Mouse (Mus musculus) stomach, postnatal 0 days (tissue): ENCODE results near the gene Sox6. TPM values are rescaled to one million over a fixed set of nuclear protein-coding genes. Genes with fewer than 3 reads are reported as not detected.

Experiments used
- ATAC-seq: fragments of 200-750 bp; cut with Nextera tagmentation; 2 replicates; pipeline ENCODE4 v1.8.0; 2017; ENCODE audit not compliant: low FRiP score, low TSS enrichment
- DNase-seq: peaks from one replicate; pipeline ENCODE4 v3.0.0-alpha.2; 2016; ENCODE audit warnings: low spot score
- H3K27ac ChIP-seq: fragments of 300-500 bp; sonication (generic); replicated peaks from 2 replicates; pipeline ENCODE4 v1.5.1; 2014; ENCODE audit warnings: mild to moderate bottlenecking, control low read depth
- H3K27me3 ChIP-seq: fragments of 300-500 bp; sonication (generic); 2 replicates; pipeline ENCODE4 v1.6.1; 2014; ENCODE audit warnings: low read length; ENCODE audit not compliant: control insufficient read depth, insufficient read depth
- H3K36me3 ChIP-seq: fragments of 300-500 bp; sonication (generic); 2 replicates; pipeline ENCODE4 v1.6.1; 2014; ENCODE audit warnings: low read length, mixed read lengths; ENCODE audit not compliant: control insufficient read depth, insufficient read depth
- H3K4me1 ChIP-seq: fragments of 300-500 bp; sonication (generic); replicated peaks from 2 replicates; pipeline ENCODE4 v1.6.1; 2014; ENCODE audit warnings: antibody characterized with exemption; ENCODE audit not compliant: control insufficient read depth, insufficient read depth
- H3K4me2 ChIP-seq: fragments of 300-500 bp; sonication (generic); replicated peaks from 2 replicates; pipeline ENCODE4 v1.6.1; 2014; ENCODE audit warnings: low read depth, mild to moderate bottlenecking, control low read depth, moderate library complexity
- H3K4me3 ChIP-seq: fragments of 300-500 bp; sonication (generic); 2 replicates; pipeline ENCODE4 v1.5.1; 2014; ENCODE audit warnings: low read depth, low read length, control low read depth
- H3K9ac ChIP-seq: fragments of 300-500 bp; sonication (generic); 2 replicates; pipeline ENCODE4 v1.6.1; 2014; ENCODE audit warnings: mild to moderate bottlenecking, low read length, control low read depth, mixed read lengths
- H3K9me3 ChIP-seq: fragments of 300-500 bp; sonication (generic); 2 replicates; pipeline ENCODE4 v1.6.1; 2016; ENCODE audit warnings: low read length; ENCODE audit not compliant: control insufficient read depth
- CTCF ChIP-seq: IDR thresholded peaks from 2 replicates; pipeline ENCODE4 v1.5.1; 2016; ENCODE audit warnings: antibody characterized with exemption, low read depth, mild to moderate bottlenecking, moderate library complexity
- EP300 ChIP-seq: optimal IDR thresholded peaks from 2 replicates; pipeline ENCODE3; 2016; ENCODE audit warnings: antibody characterized with exemption
- WGBS: fragments of 180-500 bp; shearing (Covaris S2); extraction: QIAGEN DNeasy Blood & Tissue Kit; methylation state at CpG from one replicate; pipeline ENCODE4 v1.1.7; 2014; 5-methylcytosine and 5-hydroxymethylcytosine counted together
- polyA plus RNA-seq: library from polyadenylated mRNA; unstranded; fragments of >200 nt; fragmentation: Nextera tagmentation; extraction: Ambion mirVana; gene quantifications from 2 replicates; pipeline ENCODE4 v1.2.1, GENCODE M21; 2015

Gene Sox6
- polyA plus RNA-seq, 1 experiment from 2014 or later = 28.7 TPM

DNA sequence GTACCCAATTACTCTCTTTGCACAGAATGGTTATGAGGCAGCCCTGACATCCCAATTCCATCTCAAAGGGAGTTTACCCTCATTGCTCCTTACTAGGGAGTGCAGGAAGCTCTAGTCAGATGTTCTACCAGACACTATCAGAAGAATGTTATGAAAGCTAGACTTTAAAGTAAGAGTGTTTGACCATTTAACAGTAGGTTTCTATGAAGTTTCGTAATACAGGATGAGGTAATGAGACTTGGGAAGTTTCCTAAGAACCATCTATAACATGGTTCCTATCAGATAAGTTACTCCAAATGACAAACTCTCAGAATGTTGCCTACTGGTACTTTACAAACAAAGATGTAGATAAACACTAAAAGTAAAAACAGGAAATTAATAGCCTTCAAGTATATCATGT lies 123.3 kb downstream of the Sox6 start:
- Histone ChIP-seq H3K27me3 (no peaks in the 10 kb centered on the region), H3K36me3 (no peaks in the 10 kb centered on the region)

DNA sequence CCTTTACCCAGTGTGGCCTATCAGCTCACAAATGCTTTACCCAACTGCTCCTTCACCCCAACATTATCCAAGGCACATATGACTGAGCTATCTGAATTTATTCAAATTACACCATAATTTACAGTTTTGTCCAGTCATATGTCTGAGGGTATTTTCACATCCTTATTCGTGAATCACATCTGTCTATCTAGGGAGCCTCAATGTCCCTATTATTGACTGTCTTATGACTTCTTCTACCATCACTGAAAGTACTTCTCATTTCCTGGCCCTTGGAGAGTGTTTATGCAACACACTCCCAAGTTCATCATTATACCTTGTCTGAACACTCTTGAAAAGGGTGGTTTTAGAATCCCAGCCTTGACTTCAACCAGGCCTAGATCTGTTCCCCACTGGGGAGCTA lies 128.3 kb downstream of the Sox6 start:
- ATAC-seq = no peak

More for the DNA sequence above, 123.3 kb downstream of the Sox6 start:
- no peaks in the 10 kb centered on the region for H3K4me1 ChIP-seq
- ATAC-seq (no peak), DNase-seq (no peak)
- no peak overlapping the region for H3K9ac ChIP-seq
- no peak overlapping the region for H3K27ac ChIP-seq
- WGBS = 96% methylated on average over 1 of the region's 1 CpGs
- no peak overlapping the region for H3K4me3 ChIP-seq
- TF ChIP-seq CTCF = no peak
- TF ChIP-seq EP300 = no peak
- H3K4me2 ChIP-seq = no peak overlapping the region
- H3K9me3 ChIP-seq = no peaks in the 10 kb centered on the region

DNA sequence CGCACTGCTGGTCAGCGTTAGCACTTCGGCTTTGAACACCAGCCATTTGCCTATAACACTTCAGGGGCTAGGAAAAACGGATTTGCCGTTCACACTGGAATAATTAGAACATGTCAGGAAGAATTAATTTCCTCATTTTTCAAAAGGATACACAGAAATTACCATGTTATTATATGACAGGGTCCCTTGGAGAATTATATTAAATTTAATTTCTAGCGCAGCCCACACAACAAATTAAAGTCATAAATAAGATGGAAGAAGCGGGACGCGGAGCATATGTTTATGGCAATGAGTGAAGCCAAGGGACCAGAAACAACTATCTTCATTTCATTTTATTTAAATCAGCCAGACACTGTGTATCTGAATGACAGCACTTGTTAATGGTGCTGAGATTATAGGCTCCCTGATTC lies 133.8 kb downstream of the Sox6 start:
- TF ChIP-seq CTCF = no peak
- no peak for TF ChIP-seq EP300
- H3K4me2 ChIP-seq = no peak overlapping the region
- H3K27ac ChIP-seq = no peak overlapping the region
- H3K9ac ChIP-seq = no peak overlapping the region
- DNase-seq (no peak), ATAC-seq (no peak)
- no peaks in the 10 kb centered on the region for H3K36me3 ChIP-seq
- H3K27me3 ChIP-seq = no peaks in the 10 kb centered on the region
- no peaks in the 10 kb centered on the region for H3K9me3 ChIP-seq
- 83% methylated on average over 9 of the region's 9 CpGs for WGBS
- no peak overlapping the region for H3K4me3 ChIP-seq
- H3K4me1 ChIP-seq = no peaks in the 10 kb centered on the region

More for the DNA sequence above, 128.3 kb downstream of the Sox6 start:
- DNase-seq = no peak
- Histone ChIP-seq H3K9me3 (no peaks in the 10 kb centered on the region), H3K9ac (no peak overlapping the region), H3K27me3 (no peaks in the 10 kb centered on the region), H3K4me1 (no peaks in the 10 kb centered on the region), H3K4me2 (no peak overlapping the region), H3K27ac (no peak overlapping the region), H3K36me3 (no peaks in the 10 kb centered on the region), H3K4me3 (no peak overlapping the region)
- WGBS = 93% methylated on average over 1 of the region's 1 CpGs
- TF ChIP-seq CTCF (no peak), EP300 (no peak)

DNA sequence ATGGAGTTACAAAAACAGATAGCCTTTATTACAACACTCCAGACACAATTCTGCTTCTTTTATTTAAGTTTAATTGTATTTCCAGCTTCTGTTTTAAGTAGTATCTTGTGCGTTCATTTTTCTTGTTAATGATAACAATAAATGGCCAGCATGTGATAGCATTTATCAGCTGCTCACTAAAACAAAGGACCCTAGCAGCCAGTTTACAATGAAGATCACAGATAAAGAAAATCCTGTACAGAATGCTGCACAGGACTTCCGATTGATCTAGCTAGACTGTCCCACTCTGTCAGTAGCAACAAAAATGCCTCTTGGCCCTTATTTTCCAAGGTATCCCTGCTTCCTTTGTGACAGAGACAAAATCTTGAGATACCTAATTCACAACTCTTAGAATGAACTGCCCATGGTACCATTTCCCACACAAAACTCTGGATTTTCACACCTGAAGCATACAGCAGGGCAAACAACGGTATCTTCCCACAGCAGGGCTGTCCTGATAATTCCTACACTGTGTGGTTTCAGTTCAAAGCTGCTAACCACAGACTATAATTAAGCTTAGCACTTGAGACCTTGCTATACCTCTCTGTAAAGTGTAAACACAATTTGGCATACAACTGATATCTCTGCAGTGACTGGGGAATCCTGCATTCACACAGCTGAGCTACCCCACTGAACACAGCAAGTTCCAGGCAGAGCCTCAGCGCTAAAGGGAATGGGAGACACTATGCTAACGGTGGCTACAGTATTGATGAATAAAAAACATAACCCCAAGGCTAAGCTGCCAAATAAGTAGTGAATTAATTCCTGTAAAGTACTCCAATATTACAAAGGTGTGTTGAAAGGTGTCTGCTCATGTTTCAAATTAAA lies 134.4 kb downstream of the Sox6 start:
- no peaks in the 10 kb centered on the region for H3K4me1 ChIP-seq
- no peak overlapping the region for H3K27ac ChIP-seq
- no peak for TF ChIP-seq EP300
- no peak for TF ChIP-seq CTCF
- ATAC-seq (no peak), DNase-seq (no peak)
- H3K4me3 ChIP-seq = no peak overlapping the region
- no peak overlapping the region for H3K9ac ChIP-seq
- H3K9me3 ChIP-seq = no peaks in the 10 kb centered on the region
- H3K27me3 ChIP-seq = no peaks in the 10 kb centered on the region
- no peaks in the 10 kb centered on the region for H3K36me3 ChIP-seq
- WGBS = 62% methylated on average over 5 of the region's 5 CpGs
- H3K4me2 ChIP-seq = no peak overlapping the region

DNA sequence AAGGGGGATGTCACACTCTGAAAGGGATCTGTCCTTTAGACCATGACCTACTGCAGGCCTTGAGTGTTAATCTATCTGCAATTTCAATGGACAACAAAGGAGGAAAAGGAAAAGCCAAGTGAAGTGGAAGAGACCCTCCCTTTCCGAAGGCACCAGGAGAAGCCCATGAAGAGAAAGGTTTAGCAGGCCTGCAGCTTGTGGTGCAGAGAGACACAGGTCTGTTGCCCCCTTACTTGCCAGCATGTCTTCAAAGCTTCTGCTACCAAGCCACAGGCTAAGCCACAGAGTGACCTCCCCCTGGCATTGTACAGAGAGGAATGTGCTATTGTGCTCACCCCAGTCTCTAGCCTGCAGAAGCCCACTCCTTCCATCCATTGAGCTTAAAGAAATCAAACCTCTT lies 135.2 kb downstream of the Sox6 start:
- DNase-seq = no peak
- Histone ChIP-seq H3K27me3 (no peaks in the 10 kb centered on the region), H3K36me3 (no peaks in the 10 kb centered on the region), H3K9me3 (no peaks in the 10 kb centered on the region), H3K4me2 (no peak overlapping the region), H3K4me3 (no peak overlapping the region), H3K27ac (no peak overlapping the region), H3K4me1 (no peaks in the 10 kb centered on the region), H3K9ac (no peak overlapping the region)
- TF ChIP-seq EP300 = no peak
- TF ChIP-seq CTCF = no peak
- no peak for ATAC-seq
- 50% methylated on average over 1 of the region's 1 CpGs for WGBS

DNA sequence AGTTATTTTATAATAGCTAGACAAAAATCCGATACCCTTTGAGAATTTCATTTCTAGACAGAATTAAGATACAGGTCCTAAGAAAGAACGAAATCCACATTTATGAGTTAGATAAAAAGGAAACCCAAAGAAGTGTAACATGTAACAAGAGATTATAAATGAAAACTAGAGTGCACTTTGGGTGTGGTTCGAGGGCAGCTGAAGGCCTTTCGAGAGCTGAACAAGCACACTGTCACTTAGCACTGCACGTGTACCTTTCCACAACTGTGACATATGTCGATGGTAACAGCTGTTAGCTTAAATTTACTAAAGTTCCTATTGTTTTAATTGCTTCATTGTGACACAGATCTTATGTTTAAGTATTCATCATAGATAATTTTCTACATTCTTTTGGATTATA lies 142.8 kb downstream of the Sox6 start:
- no peaks in the 10 kb centered on the region for H3K9me3 ChIP-seq
- H3K27me3 ChIP-seq = no peaks in the 10 kb centered on the region
- no peak overlapping the region for H3K4me2 ChIP-seq
- DNase-seq (no peak), ATAC-seq (no peak)
- H3K4me1 ChIP-seq = no peaks in the 10 kb centered on the region
- no peak overlapping the region for H3K27ac ChIP-seq
- no peaks in the 10 kb centered on the region for H3K36me3 ChIP-seq
- 44% methylated on average over 6 of the region's 6 CpGs for WGBS
- no peak overlapping the region for H3K4me3 ChIP-seq
- no peak for TF ChIP-seq EP300
- no peak for TF ChIP-seq CTCF
- no peak overlapping the region for H3K9ac ChIP-seq
